Mouse (Mus musculus): ENCODE measurements around the gene Psmg3. TPM values are rescaled to one million over a fixed set of nuclear protein-coding genes. Genes with fewer than 3 reads are reported as not detected.

Psmg3 gene
- polyA plus RNA-seq, 1 experiment from 2014 or later: 35.6 TPM

DNA sequence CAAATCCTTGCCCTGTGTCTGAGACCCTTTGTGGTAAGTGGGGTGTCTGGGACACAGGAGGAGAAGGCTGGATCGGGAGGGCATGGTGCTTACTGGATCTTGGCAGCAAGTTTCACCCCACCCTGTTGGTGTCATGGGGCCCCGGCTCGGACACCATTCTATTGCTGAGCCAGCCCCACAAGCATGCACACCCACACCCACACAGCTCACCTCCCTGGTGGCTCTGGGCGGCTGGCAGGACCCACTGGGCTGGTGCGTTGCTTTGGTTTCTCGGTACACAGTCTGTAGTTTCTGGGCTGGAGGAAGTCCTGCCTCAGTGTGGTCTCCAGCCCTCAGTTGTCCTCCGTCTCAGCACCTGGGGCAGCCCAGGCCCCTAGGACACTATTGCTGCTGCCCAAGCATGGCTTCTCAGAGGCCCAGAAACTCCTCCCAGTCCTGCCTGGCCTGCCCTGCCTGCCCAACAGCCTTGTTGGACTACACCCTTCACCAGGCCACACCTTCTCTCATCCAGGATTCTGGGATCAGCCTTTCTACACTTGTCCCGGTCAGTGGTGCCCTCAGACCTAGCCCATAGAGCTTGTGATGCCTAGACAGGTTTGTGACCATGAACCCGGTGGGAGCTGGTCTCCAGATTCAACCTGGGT is 7.0 kb downstream of the Psmg3 start, which contains the start of gene Tmem184a:
Tmem184a (minus strand) TSS at position 380 of the 644 bp plus-strand sequence.
- no peak for ATAC-seq (ENCODE audit: low read depth)
- Histone ChIP-seq H3K9me3 (replicated peaks; ENCODE audit: control insufficient read depth, low read length) (no peaks in the 10 kb centered on the region), H3K27me3 (ENCODE audit: control insufficient read depth, insufficient read depth, low read depth, low read length) (no peaks in the 10 kb centered on the region), H3K36me3 (ENCODE audit: control insufficient read depth, insufficient read depth) (peaks cover 6% of the 10 kb centered on the region; the same call in 1 of the 2 replicates), H3K9ac (ENCODE audit: low read depth, low read length) (peak within 1 kb of the TSS; percentile 44; the same call in 1 of the 2 replicates), H3K4me2 (ENCODE audit: low read depth, low read length) (no peak within 1 kb of the TSS), H3K4me3 (ENCODE audit: low read depth, low read length) (no peak within 1 kb of the TSS), H3K4me1 (ENCODE audit: control insufficient read depth, low read depth, low read length) (peaks cover 45% of the 10 kb centered on the region), H3K27ac (ENCODE audit: low read length) (peak within 1 kb of the TSS; percentile 76)
- 80% methylated on average over 9 of the region's 9 CpGs for WGBS (ENCODE audit: insufficient replicate concordance)

DNA sequence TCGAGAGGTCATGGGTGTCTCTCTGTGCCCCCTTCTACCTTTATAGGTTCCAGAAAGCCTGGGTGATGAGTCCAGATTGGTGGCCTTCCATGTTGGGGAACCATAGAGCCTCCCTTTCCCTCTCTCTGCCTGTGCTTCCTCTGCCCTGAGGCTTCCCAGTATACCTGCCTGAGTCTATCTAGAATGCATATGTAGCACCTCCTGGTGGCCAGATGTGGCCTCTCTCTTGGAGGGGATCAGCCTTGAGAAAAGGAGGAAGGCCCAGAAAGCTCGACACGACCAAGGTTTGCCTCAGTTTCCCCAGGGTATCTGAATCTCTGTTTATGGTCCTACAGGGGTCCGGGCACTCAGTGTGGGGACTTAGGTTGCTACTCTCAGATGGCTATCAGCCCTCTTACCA is 7.9 kb downstream of the Psmg3 start:
- Histone ChIP-seq H3K4me1 (ENCODE audit: control insufficient read depth, low read depth, low read length) (peaks cover 49% of the 10 kb centered on the region), H3K4me2 (ENCODE audit: low read depth, low read length) (no peak overlapping the region), H3K27me3 (ENCODE audit: control insufficient read depth, insufficient read depth, low read depth, low read length) (peaks cover 3% of the 10 kb centered on the region; the same call in 1 of the 2 replicates), H3K9me3 (replicated peaks; ENCODE audit: control insufficient read depth, low read length) (no peaks in the 10 kb centered on the region), H3K36me3 (ENCODE audit: control insufficient read depth, insufficient read depth) (peaks cover 6% of the 10 kb centered on the region; the same call in 1 of the 2 replicates), H3K27ac (ENCODE audit: low read length) (peak overlapping the region; percentile 76), H3K9ac (ENCODE audit: low read depth, low read length) (peak overlapping the region; percentile 44), H3K4me3 (ENCODE audit: low read depth, low read length) (no peak overlapping the region)
- WGBS (ENCODE audit: insufficient replicate concordance): 25% methylated on average over 4 of the region's 4 CpGs
- peak; percentile 78 for ATAC-seq (ENCODE audit: low read depth)

DNA sequence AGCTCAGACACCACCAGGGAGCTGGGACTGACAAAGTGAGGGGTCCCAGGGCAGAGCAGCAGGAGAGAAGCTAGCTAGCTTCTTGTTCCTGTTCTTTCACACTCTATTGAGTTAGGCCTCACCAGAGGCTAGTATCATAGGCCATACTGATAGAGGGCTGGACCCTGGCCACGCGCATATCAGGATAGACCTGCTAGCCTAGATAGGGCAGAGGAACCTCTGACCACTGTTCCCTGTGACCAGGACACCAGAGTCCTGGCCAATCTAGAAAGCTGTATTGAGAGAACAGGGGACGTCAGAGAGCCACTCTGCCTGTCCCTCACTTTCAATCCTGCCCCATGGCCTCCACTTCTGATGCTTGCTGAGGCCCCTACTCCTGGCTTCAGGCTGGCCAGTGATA is 8.6 kb downstream of the Psmg3 start:
- Histone ChIP-seq H3K27ac (ENCODE audit: low read length) (peak overlapping the region; percentile 76), H3K36me3 (ENCODE audit: control insufficient read depth, insufficient read depth) (peaks cover 3% of the 10 kb centered on the region; the same call in 1 of the 2 replicates), H3K4me1 (ENCODE audit: control insufficient read depth, low read depth, low read length) (peaks cover 52% of the 10 kb centered on the region), H3K4me2 (ENCODE audit: low read depth, low read length) (no peak overlapping the region), H3K27me3 (ENCODE audit: control insufficient read depth, insufficient read depth, low read depth, low read length) (peaks cover 3% of the 10 kb centered on the region), H3K9ac (ENCODE audit: low read depth, low read length) (peak overlapping the region; percentile 44), H3K9me3 (replicated peaks; ENCODE audit: control insufficient read depth, low read length) (no peaks in the 10 kb centered on the region), H3K4me3 (ENCODE audit: low read depth, low read length) (no peak overlapping the region)
- ATAC-seq (ENCODE audit: low read depth): peak; percentile 27
- WGBS (ENCODE audit: insufficient replicate concordance): 73% methylated on average over 3 of the region's 3 CpGs

DNA sequence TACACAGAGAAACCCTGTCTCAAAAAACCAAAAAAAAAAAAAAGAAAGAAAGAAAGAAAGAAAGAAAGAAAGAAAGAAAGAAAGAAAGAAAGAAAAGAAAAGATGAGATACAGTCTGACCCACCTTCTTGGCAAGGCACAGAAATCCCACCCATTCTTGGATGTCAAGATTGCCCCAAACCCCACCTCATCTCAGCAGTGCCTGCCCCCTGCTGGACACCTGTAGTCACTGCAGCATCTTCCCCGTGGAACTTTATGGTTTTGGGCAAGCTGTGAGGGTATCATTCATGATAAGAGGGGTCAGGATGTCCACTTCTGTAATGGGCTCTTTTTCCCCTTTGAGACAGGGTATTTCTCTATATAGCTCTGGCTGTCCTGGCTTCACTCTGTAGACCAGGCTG is 9.4 kb downstream of the Psmg3 start:
- ATAC-seq (ENCODE audit: low read depth): no peak

DNA sequence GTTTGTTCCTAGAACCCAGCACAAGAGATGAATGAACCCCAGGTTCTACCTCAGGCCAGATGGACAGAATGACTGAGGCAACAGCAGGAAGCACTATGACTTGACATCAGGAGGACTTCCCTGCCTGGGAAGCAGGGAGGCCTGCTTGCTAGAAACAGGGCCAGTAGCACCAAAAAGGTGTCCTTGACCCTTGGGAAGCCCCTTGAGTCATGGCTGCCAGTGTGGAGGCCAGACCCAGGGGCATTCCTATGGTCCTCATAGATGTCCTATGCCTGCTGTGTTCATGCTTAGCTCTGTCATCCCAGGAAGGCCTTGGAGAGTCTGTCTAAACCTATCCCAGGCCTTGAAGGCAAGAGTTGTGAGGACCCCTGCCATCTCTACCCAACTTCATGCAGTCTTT is 10.2 kb downstream of the Psmg3 start:
- Histone ChIP-seq H3K9ac (ENCODE audit: low read depth, low read length) (no peak overlapping the region), H3K4me2 (ENCODE audit: low read depth, low read length) (no peak overlapping the region), H3K36me3 (ENCODE audit: control insufficient read depth, insufficient read depth) (no peaks in the 10 kb centered on the region), H3K4me1 (ENCODE audit: control insufficient read depth, low read depth, low read length) (peaks cover 58% of the 10 kb centered on the region), H3K9me3 (replicated peaks; ENCODE audit: control insufficient read depth, low read length) (no peaks in the 10 kb centered on the region), H3K27me3 (ENCODE audit: control insufficient read depth, insufficient read depth, low read depth, low read length) (peaks cover 3% of the 10 kb centered on the region), H3K4me3 (ENCODE audit: low read depth, low read length) (no peak overlapping the region), H3K27ac (ENCODE audit: low read length) (peak overlapping the region; percentile 32; the same call in 1 of the 2 replicates)
- ATAC-seq (ENCODE audit: low read depth): no peak

More for the DNA sequence above, 9.4 kb downstream of the Psmg3 start:
- Histone ChIP-seq H3K4me3 (ENCODE audit: low read depth, low read length) (no peak overlapping the region), H3K36me3 (ENCODE audit: control insufficient read depth, insufficient read depth) (no peaks in the 10 kb centered on the region), H3K9me3 (replicated peaks; ENCODE audit: control insufficient read depth, low read length) (no peaks in the 10 kb centered on the region), H3K9ac (ENCODE audit: low read depth, low read length) (no peak overlapping the region), H3K4me2 (ENCODE audit: low read depth, low read length) (no peak overlapping the region), H3K27ac (ENCODE audit: low read length) (peak overlapping the region; percentile 76; the same call in 1 of the 2 replicates), H3K27me3 (ENCODE audit: control insufficient read depth, insufficient read depth, low read depth, low read length) (peaks cover 3% of the 10 kb centered on the region), H3K4me1 (ENCODE audit: control insufficient read depth, low read depth, low read length) (peaks cover 55% of the 10 kb centered on the region)
- WGBS (ENCODE audit: insufficient replicate concordance): 5% methylated on average over 1 of the region's 1 CpGs

DNA sequence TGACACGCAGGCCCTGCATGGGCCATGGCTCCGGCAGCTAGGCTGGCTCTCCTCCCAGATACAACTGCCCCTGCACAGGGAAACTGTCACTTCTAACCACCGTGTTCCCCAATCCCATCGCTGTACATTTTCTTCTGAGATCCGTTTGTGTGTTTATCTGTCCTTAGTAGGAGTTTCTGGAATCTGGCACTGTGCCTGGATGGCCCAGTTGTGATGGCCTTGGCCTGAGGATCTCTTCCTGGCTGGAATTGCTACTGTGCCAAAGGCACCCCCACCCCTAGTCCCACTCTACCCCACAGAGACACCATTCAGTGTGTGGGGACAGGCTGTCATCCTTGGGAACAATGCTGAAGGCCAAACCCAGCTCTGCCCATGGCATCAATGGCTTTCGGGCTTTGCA is 10.7 kb downstream of the Psmg3 start:
- Histone ChIP-seq H3K36me3 (ENCODE audit: control insufficient read depth, insufficient read depth) (no peaks in the 10 kb centered on the region), H3K27me3 (ENCODE audit: control insufficient read depth, insufficient read depth, low read depth, low read length) (peaks cover 3% of the 10 kb centered on the region), H3K4me2 (ENCODE audit: low read depth, low read length) (no peak overlapping the region), H3K4me1 (ENCODE audit: control insufficient read depth, low read depth, low read length) (peaks cover 59% of the 10 kb centered on the region), H3K27ac (ENCODE audit: low read length) (peak overlapping the region; percentile 45), H3K4me3 (ENCODE audit: low read depth, low read length) (no peak overlapping the region), H3K9ac (ENCODE audit: low read depth, low read length) (no peak overlapping the region), H3K9me3 (replicated peaks; ENCODE audit: control insufficient read depth, low read length) (no peaks in the 10 kb centered on the region)
- ATAC-seq (ENCODE audit: low read depth): no peak
- WGBS (ENCODE audit: insufficient replicate concordance): 71% methylated on average over 6 of the region's 6 CpGs

DNA sequence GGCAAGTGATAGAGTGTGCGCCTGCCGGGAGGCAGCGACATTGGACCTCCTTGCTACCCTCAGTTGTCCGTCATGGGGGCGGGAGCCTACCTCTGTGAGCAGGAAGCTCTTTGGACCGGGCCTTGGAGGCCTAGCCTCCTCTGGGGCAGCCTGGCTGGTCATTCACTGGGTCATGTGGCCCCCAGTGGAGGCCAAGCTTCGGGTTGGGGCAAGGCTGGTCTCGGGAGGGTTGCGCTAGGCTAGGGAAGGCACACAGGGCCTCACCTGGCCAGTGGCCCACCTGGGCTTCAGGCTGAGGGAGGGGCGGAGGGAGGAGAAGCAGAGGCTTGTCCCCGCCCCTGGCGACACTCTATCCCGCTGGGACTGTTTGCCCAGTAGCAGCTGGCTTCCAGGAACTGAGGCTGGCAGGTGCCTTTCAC is 12.7 kb downstream of the Psmg3 start:
- H3K9ac ChIP-seq (ENCODE audit: low read depth, low read length): peak overlapping the region; percentile 51; the same call in 1 of the 2 replicates
- H3K4me3 ChIP-seq (ENCODE audit: low read depth, low read length): peak overlapping the region; percentile 9; the same call in 1 of the 2 replicates
- H3K9me3 ChIP-seq (replicated peaks; ENCODE audit: control insufficient read depth, low read length): no peaks in the 10 kb centered on the region
- H3K27ac ChIP-seq (ENCODE audit: low read length): no peak overlapping the region
- peak overlapping the region; percentile 26; the same call in 1 of the 2 replicates for H3K4me2 ChIP-seq (ENCODE audit: low read depth, low read length)
- H3K36me3 ChIP-seq (ENCODE audit: control insufficient read depth, insufficient read depth): no peaks in the 10 kb centered on the region
- no peak for ATAC-seq (ENCODE audit: low read depth)
- WGBS (ENCODE audit: insufficient replicate concordance): 31% methylated on average over 13 of the region's 13 CpGs
- H3K27me3 ChIP-seq (ENCODE audit: control insufficient read depth, insufficient read depth, low read depth, low read length): peaks cover 3% of the 10 kb centered on the region
- H3K4me1 ChIP-seq (ENCODE audit: control insufficient read depth, low read depth, low read length): peaks cover 61% of the 10 kb centered on the region

DNA sequence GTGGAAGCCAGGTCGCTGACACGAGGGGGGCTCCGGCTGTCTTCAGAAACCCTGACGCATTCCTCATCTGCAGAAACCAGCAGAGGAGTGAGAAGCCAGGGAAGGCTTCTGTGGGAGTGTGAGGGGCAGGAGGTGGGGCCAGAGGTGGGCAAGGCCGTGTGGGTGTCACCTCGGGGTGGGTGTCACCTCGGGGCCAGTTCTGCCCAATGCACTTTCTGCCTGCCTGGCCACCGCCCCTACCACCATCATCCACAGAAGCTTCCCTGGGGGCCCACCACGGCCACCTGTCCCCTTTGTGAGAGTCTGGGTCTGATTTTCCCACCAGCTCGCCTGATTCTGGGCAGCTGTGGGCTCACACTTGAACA is 13.6 kb downstream of the Psmg3 start:
- 38% methylated on average over 10 of the region's 10 CpGs for WGBS (ENCODE audit: insufficient replicate concordance)
- H3K4me3 ChIP-seq (ENCODE audit: low read depth, low read length): no peak overlapping the region
- peaks cover 3% of the 10 kb centered on the region for H3K27me3 ChIP-seq (ENCODE audit: control insufficient read depth, insufficient read depth, low read depth, low read length)
- no peaks in the 10 kb centered on the region for H3K36me3 ChIP-seq (ENCODE audit: control insufficient read depth, insufficient read depth)
- 0 out of 2 replicates have a peak overlapping the region, but pooled peaks have one; percentile 6 for H3K4me2 ChIP-seq (ENCODE audit: low read depth, low read length)
- no peak for ATAC-seq (ENCODE audit: low read depth)
- H3K9me3 ChIP-seq (replicated peaks; ENCODE audit: control insufficient read depth, low read length): no peaks in the 10 kb centered on the region
- no peak overlapping the region for H3K9ac ChIP-seq (ENCODE audit: low read depth, low read length)
- H3K27ac ChIP-seq (ENCODE audit: low read length): 0 out of 2 replicates have a peak overlapping the region, but pooled peaks have one; percentile 22
- peaks cover 53% of the 10 kb centered on the region for H3K4me1 ChIP-seq (ENCODE audit: control insufficient read depth, low read depth, low read length)

DNA sequence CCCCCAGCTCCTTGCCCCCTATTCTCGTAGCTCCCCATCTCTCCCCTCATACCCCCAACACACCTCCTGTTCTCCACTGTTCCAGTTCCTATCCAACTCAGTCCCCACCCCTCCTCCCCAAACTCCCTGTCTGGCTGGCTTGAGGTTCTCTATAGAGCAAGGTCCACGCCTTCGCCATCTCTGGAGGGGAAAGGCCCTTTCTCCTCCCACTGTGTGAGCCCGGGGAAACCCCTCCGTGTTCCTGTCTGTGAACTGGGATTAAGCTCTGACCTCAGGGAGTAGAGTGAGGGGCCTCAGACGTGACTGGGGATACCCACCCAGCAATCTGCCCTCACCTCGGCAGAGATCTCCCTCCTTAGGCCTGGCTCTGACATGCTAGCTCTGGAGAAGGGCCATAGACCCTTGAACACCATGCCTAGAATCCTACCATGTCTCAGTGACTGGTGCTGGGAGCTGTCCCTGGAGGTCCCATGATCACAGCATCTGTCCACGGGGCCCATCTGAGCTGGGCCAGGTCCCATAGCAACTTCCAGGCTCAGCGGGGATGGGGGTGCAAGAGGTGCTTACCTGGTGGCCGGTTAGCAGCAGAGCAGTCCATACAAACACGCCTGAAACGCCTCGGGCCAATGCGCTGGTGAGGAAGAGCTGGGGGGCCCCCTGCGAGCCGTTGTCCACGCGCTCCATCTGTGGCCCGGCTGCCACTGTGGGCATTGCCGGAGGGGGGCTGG is 14.1 kb downstream of the Psmg3 start:
- ATAC-seq (ENCODE audit: low read depth): no peak
- Histone ChIP-seq H3K4me2 (ENCODE audit: low read depth, low read length) (0 out of 2 replicates have a peak overlapping the region, but pooled peaks have one; percentile 6), H3K4me1 (ENCODE audit: control insufficient read depth, low read depth, low read length) (peaks cover 47% of the 10 kb centered on the region), H3K36me3 (ENCODE audit: control insufficient read depth, insufficient read depth) (no peaks in the 10 kb centered on the region), H3K9me3 (replicated peaks; ENCODE audit: control insufficient read depth, low read length) (no peaks in the 10 kb centered on the region), H3K4me3 (ENCODE audit: low read depth, low read length) (no peak overlapping the region), H3K27ac (ENCODE audit: low read length) (0 out of 2 replicates have a peak overlapping the region, but pooled peaks have one; percentile 26), H3K27me3 (ENCODE audit: control insufficient read depth, insufficient read depth, low read depth, low read length) (peaks cover 3% of the 10 kb centered on the region), H3K9ac (ENCODE audit: low read depth, low read length) (no peak overlapping the region)
- WGBS (ENCODE audit: insufficient replicate concordance): 65% methylated on average over 20 of the region's 20 CpGs

All from liver, embryonic 16.5 days (tissue).